Mouse (Mus musculus): ENCODE data around the gene Slc12a3. TPM values are rescaled to one million over a fixed set of nuclear protein-coding genes. Genes with fewer than 3 reads are reported as not detected.

Gene Slc12a3
- polyA plus RNA-seq, 1 experiment from 2014 or later = not detected

- Histone ChIP-seq H3K4me3 (no peak overlapping the region), H3K9ac (no peak overlapping the region), H3K9me3 (replicated peaks) (no peaks in the 10 kb centered on the region), H3K4me1 (no peaks in the 10 kb centered on the region), H3K27ac (no peak overlapping the region), H3K36me3 (no peaks in the 10 kb centered on the region), H3K4me2 (replicated peaks) (no peak overlapping the region), H3K27me3 (no peaks in the 10 kb centered on the region; the same call in 1 of the 2 replicates)
- 93% methylated on average over 9 of the region's 9 CpGs for WGBS
- ATAC-seq (ENCODE audit: low FRiP score) = no peak
Measured at GRCm38 (mm10) chr8:94379686-94380085, 50.7 kb downstream of the Slc12a3 start.

- Histone ChIP-seq H3K4me3 (no peak overlapping the region), H3K27ac (no peak overlapping the region), H3K4me1 (peaks cover 15% of the 10 kb centered on the region), H3K9ac (no peak overlapping the region), H3K4me2 (replicated peaks) (no peak overlapping the region), H3K9me3 (replicated peaks) (no peaks in the 10 kb centered on the region), H3K27me3 (no peaks in the 10 kb centered on the region; the same call in 1 of the 2 replicates), H3K36me3 (no peaks in the 10 kb centered on the region)
- WGBS = 90% methylated on average over 7 of the region's 7 CpGs
- ATAC-seq (ENCODE audit: low FRiP score) = no peak
Measured at GRCm38 (mm10) chr8:94384166-94384565, 55.2 kb downstream of the Slc12a3 start.

GRCm38 (mm10) chr8:94385506-94386213, 56.7 kb downstream of the Slc12a3 start:
- ATAC-seq (ENCODE audit: low FRiP score) = peak; percentile 44
- H3K9ac ChIP-seq = peak overlapping the region; percentile 82
- H3K27ac ChIP-seq = peak overlapping the region; percentile 89
- peaks cover 13% of the 10 kb centered on the region for H3K36me3 ChIP-seq
- no peaks in the 10 kb centered on the region; the same call in 1 of the 2 replicates for H3K27me3 ChIP-seq
- no peaks in the 10 kb centered on the region for H3K9me3 ChIP-seq (replicated peaks)
- H3K4me2 ChIP-seq (replicated peaks) = peak overlapping the region; percentile 86
- H3K4me1 ChIP-seq = peaks cover 15% of the 10 kb centered on the region
- peak overlapping the region; percentile 82 for H3K4me3 ChIP-seq
- 25% methylated on average over 20 of the region's 20 CpGs for WGBS

- peak within 1 kb of the TSS; percentile 89 for H3K27ac ChIP-seq
- under 1% methylated on average over 65 of the region's 65 CpGs for WGBS
- H3K36me3 ChIP-seq = peaks cover 21% of the 10 kb centered on the region
- peak within 1 kb of the TSS; percentile 82 for H3K4me3 ChIP-seq
- peak within 1 kb of the TSS; percentile 86 for H3K4me2 ChIP-seq (replicated peaks)
- H3K9ac ChIP-seq = peak within 1 kb of the TSS; percentile 87
- peaks cover 15% of the 10 kb centered on the region for H3K4me1 ChIP-seq
- H3K27me3 ChIP-seq = no peaks in the 10 kb centered on the region; the same call in 1 of the 2 replicates
- ATAC-seq (ENCODE audit: low FRiP score) = peak; percentile 100
- H3K9me3 ChIP-seq (replicated peaks) = no peaks in the 10 kb centered on the region
Measured at GRCm38 (mm10) chr8:94386214-94387026, 57.4 kb downstream of the Slc12a3 start, which contains the start of gene Herpud1. Gene Herpud1, plus strand, starts transcription at chr8:94386438.

GRCm38 (mm10) chr8:94387027-94387684, 58.2 kb downstream of the Slc12a3 start:
- peak; percentile 44 for ATAC-seq (ENCODE audit: low FRiP score)
- Histone ChIP-seq H3K9ac (peak overlapping the region; percentile 87), H3K9me3 (replicated peaks) (no peaks in the 10 kb centered on the region), H3K36me3 (peaks cover 28% of the 10 kb centered on the region), H3K4me2 (replicated peaks) (peak overlapping the region; percentile 86), H3K27ac (no peak overlapping the region; the same call in 1 of the 2 replicates), H3K4me3 (peak overlapping the region; percentile 82), H3K27me3 (no peaks in the 10 kb centered on the region; the same call in 1 of the 2 replicates), H3K4me1 (peaks cover 15% of the 10 kb centered on the region)
- WGBS = 0% methylated on average over 25 of the region's 25 CpGs

- no peak overlapping the region for H3K27ac ChIP-seq
- 37% methylated on average over 6 of the region's 6 CpGs for WGBS
- peaks cover 35% of the 10 kb centered on the region for H3K36me3 ChIP-seq
- H3K27me3 ChIP-seq = no peaks in the 10 kb centered on the region; the same call in 1 of the 2 replicates
- H3K4me1 ChIP-seq = peaks cover 15% of the 10 kb centered on the region
- peak overlapping the region; percentile 87 for H3K9ac ChIP-seq
- H3K4me3 ChIP-seq = peak overlapping the region; percentile 82
- no peak for ATAC-seq (ENCODE audit: low FRiP score)
- H3K9me3 ChIP-seq (replicated peaks) = no peaks in the 10 kb centered on the region
- H3K4me2 ChIP-seq (replicated peaks) = peak overlapping the region; percentile 86
Measured at GRCm38 (mm10) chr8:94387785-94388184, 58.8 kb downstream of the Slc12a3 start.

- ATAC-seq (ENCODE audit: low FRiP score) = no peak
- Histone ChIP-seq H3K27ac (no peak overlapping the region), H3K36me3 (peaks cover 48% of the 10 kb centered on the region), H3K4me2 (replicated peaks) (no peak overlapping the region), H3K9me3 (replicated peaks) (no peaks in the 10 kb centered on the region), H3K4me1 (peaks cover 15% of the 10 kb centered on the region), H3K27me3 (no peaks in the 10 kb centered on the region), H3K4me3 (no peak overlapping the region), H3K9ac (no peak overlapping the region)
- 88% methylated on average over 6 of the region's 6 CpGs for WGBS
Measured at GRCm38 (mm10) chr8:94389531-94389930, 60.5 kb downstream of the Slc12a3 start.

- Histone ChIP-seq H3K36me3 (peaks cover 57% of the 10 kb centered on the region), H3K4me1 (peaks cover 15% of the 10 kb centered on the region), H3K9me3 (replicated peaks) (no peaks in the 10 kb centered on the region), H3K27ac (no peak overlapping the region), H3K9ac (no peak overlapping the region), H3K27me3 (no peaks in the 10 kb centered on the region), H3K4me3 (no peak overlapping the region), H3K4me2 (replicated peaks) (no peak overlapping the region)
- 95% methylated on average over 6 of the region's 6 CpGs for WGBS
- ATAC-seq (ENCODE audit: low FRiP score) = no peak
Measured at GRCm38 (mm10) chr8:94390429-94390828, 61.4 kb downstream of the Slc12a3 start.

- no peaks in the 10 kb centered on the region for H3K27me3 ChIP-seq
- no peaks in the 10 kb centered on the region for H3K9me3 ChIP-seq (replicated peaks)
- WGBS = 95% methylated on average over 8 of the region's 8 CpGs
- H3K36me3 ChIP-seq = peaks cover 61% of the 10 kb centered on the region
- H3K4me3 ChIP-seq = no peak overlapping the region
- no peak overlapping the region for H3K9ac ChIP-seq
- ATAC-seq (ENCODE audit: low FRiP score) = no peak
- no peak overlapping the region for H3K4me2 ChIP-seq (replicated peaks)
- no peak overlapping the region for H3K27ac ChIP-seq
- H3K4me1 ChIP-seq = peaks cover 10% of the 10 kb centered on the region
Measured at GRCm38 (mm10) chr8:94390910-94391309, 61.9 kb downstream of the Slc12a3 start.

GRCm38 (mm10) chr8:94392147-94392546, 63.1 kb downstream of the Slc12a3 start:
- Histone ChIP-seq H3K27ac (no peak overlapping the region), H3K4me2 (replicated peaks) (no peak overlapping the region), H3K27me3 (no peaks in the 10 kb centered on the region), H3K4me3 (no peak overlapping the region), H3K9ac (no peak overlapping the region), H3K4me1 (peaks cover 10% of the 10 kb centered on the region), H3K9me3 (replicated peaks) (no peaks in the 10 kb centered on the region), H3K36me3 (peaks cover 65% of the 10 kb centered on the region)
- WGBS = 80% methylated on average over 12 of the region's 12 CpGs
- no peak for ATAC-seq (ENCODE audit: low FRiP score)

- H3K9me3 ChIP-seq (replicated peaks) = no peaks in the 10 kb centered on the region
- no peak overlapping the region for H3K4me2 ChIP-seq (replicated peaks)
- ATAC-seq (ENCODE audit: low FRiP score) = no peak
- no peak overlapping the region for H3K4me3 ChIP-seq
- 87% methylated on average over 6 of the region's 6 CpGs for WGBS
- no peak overlapping the region for H3K9ac ChIP-seq
- no peaks in the 10 kb centered on the region for H3K27me3 ChIP-seq
- peaks cover 65% of the 10 kb centered on the region for H3K36me3 ChIP-seq
- H3K27ac ChIP-seq = no peak overlapping the region
- peaks cover 9% of the 10 kb centered on the region for H3K4me1 ChIP-seq
Measured at GRCm38 (mm10) chr8:94392648-94393047, 63.6 kb downstream of the Slc12a3 start.

Data from hindbrain, embryonic 12.5 days (tissue).